Mouse (Mus musculus) E14TG2a.4 (cell line): ENCODE measurements around the gene Eml2.

Source experiments
- H3K27me3 ChIP-seq: 2 replicates; pipeline ENCODE4 v1.6.1; 2014; ENCODE audit warnings: low read length, control low read depth; ENCODE audit not compliant: insufficient read depth
- H3K36me3 ChIP-seq: 2 replicates; pipeline ENCODE4 v1.6.1; 2014; ENCODE audit warnings: low read length, control low read depth; ENCODE audit not compliant: insufficient read depth
- H3K4me1 ChIP-seq: replicated peaks from 2 replicates; pipeline ENCODE4 v1.6.1; 2014; ENCODE audit warnings: low read depth, low read length, control low read depth
- H3K4me3 ChIP-seq: replicated peaks from 2 replicates; pipeline ENCODE4 v1.5.1; 2014; ENCODE audit warnings: mild to moderate bottlenecking, low read length
- H3K9me3 ChIP-seq: 2 replicates; pipeline ENCODE4 v1.6.1; 2014; ENCODE audit warnings: low read length, control low read depth
- CTCF ChIP-seq: conservative IDR thresholded peaks from 2 replicates; pipeline ENCODE4 v1.5.1; 2014; ENCODE audit warnings: low read length
- NANOG ChIP-seq: IDR thresholded peaks from 2 replicates; pipeline ENCODE4 v1.6.1; 2014; ENCODE audit warnings: borderline replicate concordance, low read length, mixed read lengths
- POU5F1 ChIP-seq: IDR thresholded peaks from 2 replicates; pipeline ENCODE4 v1.6.1; 2014; ENCODE audit warnings: low read length, borderline replicate concordance

Eml2 gene

DNA sequence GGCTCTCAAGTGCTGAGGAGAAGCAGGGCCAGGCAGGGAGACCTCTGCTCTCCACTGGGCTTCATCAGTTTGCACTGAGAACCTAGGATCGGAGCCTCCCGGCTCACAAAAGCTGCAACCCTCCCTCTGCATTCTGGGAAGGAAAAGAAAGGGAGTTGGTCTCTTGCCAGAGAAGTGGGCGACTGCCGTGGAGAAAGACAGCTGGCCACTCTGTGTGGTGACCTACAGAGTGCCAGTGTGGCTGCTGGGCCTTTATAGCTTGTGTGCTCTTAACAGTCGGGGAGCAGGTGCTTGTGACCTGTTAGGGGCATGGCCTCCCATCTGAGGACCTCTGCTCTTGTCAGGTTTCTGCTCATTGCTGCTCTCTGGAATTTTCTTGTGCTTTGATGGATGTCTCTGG lies 67.6 kb downstream of the Eml2 start:
- H3K9me3 ChIP-seq, result no peaks in the 10 kb centered on the region
- peaks cover 76% of the 10 kb centered on the region for H3K4me1 ChIP-seq
- H3K4me3 ChIP-seq, result 0 out of 2 replicates have a peak overlapping the region, but pooled peaks have one; percentile 49
- no peaks in the 10 kb centered on the region for H3K27me3 ChIP-seq
- peaks cover 41% of the 10 kb centered on the region for H3K36me3 ChIP-seq
- TF ChIP-seq POU5F1, result no peak
- TF ChIP-seq NANOG, result no peak
- no peak for TF ChIP-seq CTCF

DNA sequence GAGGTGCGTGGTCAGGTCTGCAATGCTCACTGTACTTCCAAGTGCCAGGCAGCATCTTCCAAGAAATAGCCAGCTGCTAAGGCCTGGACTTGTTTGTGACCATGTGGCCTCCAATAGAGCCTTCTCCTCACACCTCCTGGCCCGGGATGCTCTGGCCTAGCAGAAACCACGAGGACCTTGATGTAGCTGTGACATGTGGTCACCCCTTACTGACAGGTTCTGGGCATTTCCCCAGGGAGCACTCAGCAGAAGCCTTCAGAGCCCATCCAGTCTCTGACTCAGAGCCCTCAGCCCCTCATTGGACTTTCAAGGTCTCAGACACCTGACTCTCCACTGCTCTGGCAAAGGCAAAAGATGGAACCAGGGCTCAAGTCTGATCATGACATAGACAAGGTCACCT lies 68.9 kb downstream of the Eml2 start:
- Histone ChIP-seq H3K27me3 (no peaks in the 10 kb centered on the region), H3K4me3 (peak overlapping the region; percentile 49), H3K9me3 (no peaks in the 10 kb centered on the region), H3K4me1 (peaks cover 76% of the 10 kb centered on the region), H3K36me3 (peaks cover 45% of the 10 kb centered on the region)
- TF ChIP-seq NANOG (no peak), CTCF (no peak)

DNA sequence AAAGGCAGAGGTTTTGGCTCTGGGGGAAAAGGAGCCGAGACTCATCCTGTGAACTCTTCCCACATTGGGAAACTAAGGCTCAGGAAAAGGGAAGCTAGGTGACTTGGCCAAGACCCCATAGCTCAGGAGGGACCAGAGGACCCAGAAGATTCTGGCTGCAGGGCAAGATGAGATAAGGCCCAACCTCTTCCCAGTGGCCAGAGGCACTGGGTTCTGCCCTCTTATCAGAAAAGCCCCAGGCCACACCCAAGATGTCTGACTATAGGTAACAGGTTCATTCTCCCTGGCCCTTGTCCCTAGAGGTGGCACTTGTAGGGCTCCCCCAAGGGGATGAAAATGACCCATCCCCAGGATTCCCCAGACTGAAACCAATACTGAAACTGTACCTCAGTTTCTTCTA lies 70.6 kb downstream of the Eml2 start:
- Histone ChIP-seq H3K27me3 (no peaks in the 10 kb centered on the region), H3K4me3 (no peak overlapping the region)

DNA sequence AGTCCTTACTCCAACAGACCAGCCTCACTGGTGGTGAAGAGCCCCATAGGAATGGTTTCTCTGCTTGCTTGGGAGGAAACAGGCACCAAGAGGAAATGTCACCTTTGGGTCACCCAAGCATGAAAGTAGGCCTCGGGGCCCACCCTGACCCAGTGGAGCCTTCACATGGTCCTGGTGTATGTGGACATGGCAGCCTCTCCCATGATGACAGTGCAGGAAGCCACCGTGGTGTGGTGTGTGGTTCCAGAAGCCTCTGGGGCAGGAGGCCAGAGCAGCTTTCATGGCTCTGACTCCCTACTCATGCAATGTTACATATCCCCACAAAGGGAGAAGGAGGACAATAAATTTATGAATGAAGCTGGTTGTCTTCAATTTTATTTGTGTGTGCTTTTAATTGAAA lies 71.3 kb downstream of the Eml2 start:
- TF ChIP-seq NANOG (no peak), CTCF (no peak)
- Histone ChIP-seq H3K27me3 (no peaks in the 10 kb centered on the region), H3K36me3 (peaks cover 39% of the 10 kb centered on the region), H3K9me3 (no peaks in the 10 kb centered on the region), H3K4me3 (no peak overlapping the region), H3K4me1 (peaks cover 57% of the 10 kb centered on the region)

More for the DNA sequence above, 70.6 kb downstream of the Eml2 start:
- TF ChIP-seq CTCF (no peak), POU5F1 (no peak), NANOG (no peak)
- Histone ChIP-seq H3K36me3 (peaks cover 39% of the 10 kb centered on the region), H3K4me1 (peaks cover 60% of the 10 kb centered on the region), H3K9me3 (no peaks in the 10 kb centered on the region)

DNA sequence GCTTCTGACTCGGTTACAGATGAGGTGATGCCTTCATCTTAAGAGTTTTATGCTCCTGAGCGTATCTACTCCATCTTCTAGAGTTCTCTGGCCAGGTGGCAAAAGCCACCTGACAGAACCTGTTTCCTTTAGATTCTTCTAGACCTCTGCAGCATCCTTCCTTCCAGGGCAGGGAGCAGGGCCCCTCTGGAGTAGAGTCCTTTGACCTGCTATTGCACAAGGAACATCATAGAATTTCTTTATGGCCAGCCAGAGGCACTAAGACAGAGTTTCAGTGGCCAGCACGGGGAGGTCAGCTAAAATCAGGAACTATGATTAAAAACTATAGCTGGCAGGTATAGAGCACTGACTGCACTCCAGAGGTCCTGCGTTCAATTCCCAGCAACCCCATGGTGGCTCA lies 75.9 kb downstream of the Eml2 start:
- Histone ChIP-seq H3K4me1 (peaks cover 45% of the 10 kb centered on the region), H3K36me3 (peaks cover 25% of the 10 kb centered on the region), H3K9me3 (no peaks in the 10 kb centered on the region), H3K4me3 (no peak overlapping the region), H3K27me3 (no peaks in the 10 kb centered on the region)
- TF ChIP-seq NANOG, result no peak
- no peak for TF ChIP-seq CTCF
- no peak for TF ChIP-seq POU5F1

DNA sequence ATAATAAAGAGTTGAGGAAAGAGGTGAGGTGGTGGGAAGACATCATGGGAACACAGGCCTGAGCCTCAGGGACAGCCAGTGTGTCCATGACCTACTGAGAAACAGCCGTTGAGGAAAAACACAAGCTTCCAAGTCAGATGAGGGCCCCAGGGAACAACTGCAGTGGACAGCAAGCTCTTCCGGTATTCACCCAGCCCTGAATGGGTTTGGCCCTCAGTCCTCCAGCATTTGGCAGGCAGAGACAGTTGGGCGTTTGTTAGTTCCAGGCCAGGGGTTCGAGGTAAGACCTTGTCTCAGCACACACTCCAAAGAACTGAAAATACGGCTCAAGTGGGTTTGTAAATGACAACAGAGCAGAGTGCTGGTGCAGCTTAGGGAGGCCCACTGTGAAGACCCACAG lies 77.2 kb downstream of the Eml2 start:
- Histone ChIP-seq H3K4me3 (no peak overlapping the region), H3K4me1 (peaks cover 51% of the 10 kb centered on the region), H3K9me3 (no peaks in the 10 kb centered on the region), H3K27me3 (no peaks in the 10 kb centered on the region), H3K36me3 (peaks cover 29% of the 10 kb centered on the region)
- TF ChIP-seq NANOG (no peak), POU5F1 (no peak), CTCF (no peak)

DNA sequence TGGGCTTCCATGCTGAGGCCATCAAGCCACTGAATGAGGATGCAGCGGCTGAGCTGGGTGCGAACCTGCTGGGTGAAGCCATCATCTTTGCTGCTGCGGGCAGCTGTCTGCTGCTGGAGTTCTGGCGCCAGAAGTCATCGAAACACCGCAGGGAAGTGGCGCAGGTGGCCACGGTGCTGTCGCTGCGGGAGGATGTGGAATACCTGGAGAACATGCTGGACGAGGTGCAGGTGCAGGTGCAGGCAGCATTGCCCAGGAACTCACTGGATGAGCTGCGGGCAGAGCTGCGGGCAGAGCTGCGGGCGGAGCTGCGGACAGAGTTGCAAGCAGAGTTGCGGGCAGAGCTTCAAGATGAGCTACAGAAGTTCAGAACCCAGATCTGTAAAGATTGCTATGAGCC lies 79.2 kb downstream of the Eml2 start:
- Histone ChIP-seq H3K4me1 (peaks cover 52% of the 10 kb centered on the region), H3K4me3 (peak overlapping the region; percentile 75), H3K27me3 (no peaks in the 10 kb centered on the region), H3K36me3 (peaks cover 42% of the 10 kb centered on the region), H3K9me3 (no peaks in the 10 kb centered on the region)
- TF ChIP-seq CTCF, result no peak
- TF ChIP-seq NANOG, result no peak
- no peak for TF ChIP-seq POU5F1
